Mouse (Mus musculus) C2C12 (cell line): ENCODE measurements around the gene Wdr17.

Experiments
- CEBPB ChIP-seq: IDR thresholded peaks from one replicate; pipeline ENCODE4 v1.6.1; 2011; ENCODE audit warnings: low read depth, mild to moderate bottlenecking, control low read depth, moderate library complexity
- CTCF ChIP-seq: IDR thresholded peaks from one replicate; pipeline ENCODE4 v1.5.1; 2011; ENCODE audit not compliant: control insufficient read depth, insufficient read depth, insufficient read length
- FOSL1 ChIP-seq: IDR thresholded peaks from one replicate; pipeline ENCODE4 v1.8.0; 2011; ENCODE audit warnings: mild to moderate bottlenecking, low read length; ENCODE audit not compliant: poor library complexity, insufficient read depth, severe bottlenecking
- MAX ChIP-seq: IDR thresholded peaks from one replicate; pipeline ENCODE4 v1.6.1; 2011; ENCODE audit warnings: mild to moderate bottlenecking, control low read depth
- USF1 ChIP-seq: IDR thresholded peaks from one replicate; pipeline ENCODE4 v1.6.1; 2011; ENCODE audit warnings: low read depth, mild to moderate bottlenecking, control low read depth, moderate library complexity

DNA sequence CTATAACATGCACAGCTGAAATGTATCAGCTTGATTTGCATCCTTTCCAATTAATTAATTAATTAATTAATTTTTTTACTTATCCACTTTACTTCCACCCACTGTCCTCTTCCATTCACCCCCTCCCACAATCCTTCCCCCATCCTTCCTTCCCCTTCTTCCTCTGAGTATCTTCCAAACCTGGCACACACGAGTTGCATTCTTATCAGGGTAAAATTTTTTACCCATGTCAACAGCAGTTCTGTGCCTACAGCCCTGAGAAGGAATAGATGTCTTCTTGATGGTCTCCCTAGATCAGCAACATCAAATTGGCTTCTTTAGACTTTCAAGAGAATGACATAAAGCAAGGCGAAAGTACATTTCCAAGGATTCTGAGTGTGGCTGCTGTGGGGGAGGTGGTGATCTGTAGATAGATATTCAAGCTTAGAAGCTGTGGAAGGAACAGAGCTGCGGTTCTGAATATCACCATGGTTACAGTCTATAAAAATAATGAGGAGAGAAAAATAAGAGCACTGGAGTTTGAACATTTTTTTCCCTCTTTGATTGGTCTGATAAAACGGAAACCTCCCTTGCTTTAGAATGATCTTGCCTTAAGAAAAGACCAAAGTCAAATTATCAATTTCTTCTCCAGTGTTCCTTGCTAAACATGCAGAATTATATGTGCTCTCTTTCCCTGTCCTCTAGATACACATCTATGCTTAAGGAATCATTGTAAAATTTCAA lies 22.8 kb downstream of the Wdr17 start:
- no peak for TF ChIP-seq CTCF
- no peak for TF ChIP-seq MAX
- TF ChIP-seq USF1 = no peak
- no peak for TF ChIP-seq FOSL1
- no peak for TF ChIP-seq CEBPB
